Mouse (Mus musculus): ENCODE results near the gene Pqlc3. TPM values are rescaled to one million over a fixed set of nuclear protein-coding genes. Genes with fewer than 3 reads are reported as not detected.

Gene Pqlc3
- polyA plus RNA-seq, 1 experiment from 2014 or later: 2.1 TPM

DNA sequence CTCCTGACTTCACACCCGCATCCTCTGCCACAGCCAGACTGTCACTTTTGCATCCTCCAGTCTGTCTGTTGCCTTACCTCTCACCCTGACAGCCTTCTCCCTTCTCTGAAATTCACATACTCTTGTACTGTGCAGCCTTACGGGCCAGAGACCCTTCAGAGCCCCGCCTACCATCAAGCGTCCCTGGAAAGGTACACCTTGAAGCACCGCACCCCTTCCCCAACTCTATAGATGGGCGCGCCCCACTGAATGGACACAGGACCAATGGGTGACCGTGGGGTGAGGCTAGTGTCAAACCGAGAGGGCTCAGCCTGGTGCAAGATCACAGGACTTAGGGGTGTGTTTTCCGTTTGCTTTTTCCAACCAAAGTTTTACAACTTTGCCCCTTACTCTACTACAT lies 1.1 kb downstream of the Pqlc3 start:
- peaks cover 14% of the 10 kb centered on the region for H3K4me1 ChIP-seq (replicated peaks)
- H3K4me2 ChIP-seq (replicated peaks): peak overlapping the region; percentile 81
- 6% methylated on average over 10 of the region's 10 CpGs for WGBS
- H3K27me3 ChIP-seq: peaks cover 46% of the 10 kb centered on the region
- 0 out of 2 replicates have a peak, but pooled peaks cover 2% of the 10 kb centered on the region for H3K36me3 ChIP-seq
- H3K9ac ChIP-seq (replicated peaks): no peak overlapping the region
- no peak overlapping the region for H3K27ac ChIP-seq
- H3K4me3 ChIP-seq (replicated peaks): peak overlapping the region; percentile 46
- H3K9me3 ChIP-seq: no peaks in the 10 kb centered on the region
- no peak; the same call in 1 of the 2 replicates for ATAC-seq

DNA sequence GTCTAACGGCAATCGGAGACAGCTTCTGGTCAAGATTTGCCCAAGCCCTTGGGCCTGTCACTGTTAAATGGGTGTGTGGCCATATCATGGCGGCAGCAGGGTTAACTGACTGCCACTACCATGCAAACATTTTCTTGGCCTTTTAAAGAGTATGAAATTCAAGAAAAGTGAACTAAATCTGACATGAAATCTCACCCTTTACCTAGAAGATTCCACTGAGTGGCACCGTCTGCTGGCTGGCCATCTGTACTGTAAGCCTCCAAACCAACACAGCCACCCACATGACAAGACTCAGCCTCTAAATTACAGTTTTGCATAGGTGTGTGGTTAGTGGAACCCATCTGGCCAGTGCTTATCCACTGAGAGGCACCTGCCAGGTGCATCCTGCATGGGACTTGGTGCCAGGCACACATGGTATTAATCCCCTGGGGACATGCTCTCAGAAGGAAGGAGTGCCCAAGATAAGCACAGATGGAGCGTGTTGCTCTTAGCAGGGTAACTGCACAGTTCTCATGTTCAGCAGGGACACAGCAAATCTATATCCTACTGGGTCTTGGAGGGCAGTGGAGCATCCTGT lies 3.2 kb downstream of the Pqlc3 start:
- 91% methylated on average over 5 of the region's 5 CpGs for WGBS
- Histone ChIP-seq H3K9me3 (no peaks in the 10 kb centered on the region), H3K36me3 (0 out of 2 replicates have a peak, but pooled peaks cover 2% of the 10 kb centered on the region), H3K9ac (replicated peaks) (no peak overlapping the region), H3K27me3 (peaks cover 46% of the 10 kb centered on the region), H3K4me1 (replicated peaks) (peaks cover 14% of the 10 kb centered on the region), H3K27ac (no peak overlapping the region), H3K4me2 (replicated peaks) (no peak overlapping the region), H3K4me3 (replicated peaks) (no peak overlapping the region)
- no peak for ATAC-seq

DNA sequence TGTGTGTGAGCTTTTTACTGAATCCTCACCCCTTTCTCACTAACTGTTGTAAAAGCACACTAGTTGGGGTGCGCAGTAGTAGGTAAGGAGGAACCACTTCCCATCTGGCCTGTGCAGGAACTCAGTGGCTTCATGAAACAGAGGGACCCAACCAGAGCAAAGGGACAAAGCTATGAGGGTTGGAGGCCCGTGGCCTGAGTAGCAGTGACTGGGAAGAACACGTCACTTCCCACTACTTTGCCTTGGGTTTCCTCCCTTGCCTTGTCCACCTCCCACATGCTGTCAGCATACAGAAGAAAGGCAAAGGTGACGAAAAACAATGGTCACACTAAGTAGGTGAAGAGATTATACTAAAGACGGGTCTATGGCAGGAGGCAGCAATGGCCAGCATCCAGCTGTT lies 3.9 kb downstream of the Pqlc3 start:
- H3K27me3 ChIP-seq: peaks cover 42% of the 10 kb centered on the region
- peaks cover 14% of the 10 kb centered on the region for H3K4me1 ChIP-seq (replicated peaks)
- no peak overlapping the region for H3K4me3 ChIP-seq (replicated peaks)
- WGBS: 80% methylated on average over 5 of the region's 5 CpGs
- H3K9me3 ChIP-seq: no peaks in the 10 kb centered on the region
- H3K9ac ChIP-seq (replicated peaks): no peak overlapping the region
- no peak overlapping the region for H3K4me2 ChIP-seq (replicated peaks)
- H3K27ac ChIP-seq: no peak overlapping the region
- 0 out of 2 replicates have a peak, but pooled peaks cover 2% of the 10 kb centered on the region for H3K36me3 ChIP-seq
- ATAC-seq: no peak

DNA sequence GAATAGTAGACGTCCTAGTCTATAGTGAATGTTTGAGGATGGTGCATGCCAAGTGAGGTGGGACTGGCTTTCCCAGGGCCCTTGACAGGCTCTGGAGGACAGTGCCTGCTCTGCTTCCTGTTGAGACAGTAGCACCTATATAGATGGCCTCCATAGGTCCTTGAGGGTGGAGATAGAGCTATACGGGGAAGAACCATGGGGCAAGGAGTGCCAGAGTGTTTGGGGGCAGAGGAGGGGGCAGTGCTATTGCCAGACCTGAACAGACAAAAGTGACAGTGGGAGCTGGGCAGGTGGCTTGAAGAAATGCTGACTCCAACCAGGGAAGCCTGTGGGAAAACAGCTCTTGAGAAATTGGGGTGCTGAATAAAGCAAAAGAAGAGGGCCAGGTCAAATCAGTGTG lies 5.9 kb downstream of the Pqlc3 start:
- Histone ChIP-seq H3K27me3 (peaks cover 23% of the 10 kb centered on the region), H3K4me3 (replicated peaks) (no peak overlapping the region), H3K9me3 (no peaks in the 10 kb centered on the region), H3K9ac (replicated peaks) (no peak overlapping the region), H3K27ac (no peak overlapping the region), H3K36me3 (peaks cover 6% of the 10 kb centered on the region; the same call in 1 of the 2 replicates), H3K4me1 (replicated peaks) (peaks cover 4% of the 10 kb centered on the region), H3K4me2 (replicated peaks) (no peak overlapping the region)
- 95% methylated on average over 2 of the region's 2 CpGs for WGBS
- no peak for ATAC-seq

DNA sequence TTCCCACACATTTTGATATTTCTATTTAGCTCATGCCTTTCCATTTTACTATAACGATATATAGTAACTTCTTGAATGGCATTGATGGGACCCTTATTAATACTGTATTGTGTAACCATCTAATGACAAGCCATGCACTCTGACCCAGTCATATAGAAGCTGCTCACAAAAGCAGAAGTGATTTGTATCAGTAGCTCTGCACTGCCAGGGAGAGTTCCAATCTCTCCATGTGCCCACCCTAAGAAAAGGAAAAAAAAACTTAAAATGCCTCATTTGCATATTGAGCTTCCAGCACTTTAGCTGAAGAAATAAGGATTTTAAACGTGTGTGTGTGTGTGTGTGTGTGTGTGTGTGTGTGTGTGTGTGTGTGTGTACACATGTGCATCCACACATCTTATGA lies 7.9 kb downstream of the Pqlc3 start:
- no peaks in the 10 kb centered on the region for H3K4me1 ChIP-seq (replicated peaks)
- H3K27ac ChIP-seq: no peak overlapping the region
- no peaks in the 10 kb centered on the region for H3K9me3 ChIP-seq
- WGBS: 85% methylated on average over 2 of the region's 2 CpGs
- no peak overlapping the region for H3K9ac ChIP-seq (replicated peaks)
- no peak for ATAC-seq
- no peak overlapping the region for H3K4me3 ChIP-seq (replicated peaks)
- peaks cover 6% of the 10 kb centered on the region; the same call in 1 of the 2 replicates for H3K36me3 ChIP-seq
- H3K27me3 ChIP-seq: peaks cover 4% of the 10 kb centered on the region
- H3K4me2 ChIP-seq (replicated peaks): no peak overlapping the region

DNA sequence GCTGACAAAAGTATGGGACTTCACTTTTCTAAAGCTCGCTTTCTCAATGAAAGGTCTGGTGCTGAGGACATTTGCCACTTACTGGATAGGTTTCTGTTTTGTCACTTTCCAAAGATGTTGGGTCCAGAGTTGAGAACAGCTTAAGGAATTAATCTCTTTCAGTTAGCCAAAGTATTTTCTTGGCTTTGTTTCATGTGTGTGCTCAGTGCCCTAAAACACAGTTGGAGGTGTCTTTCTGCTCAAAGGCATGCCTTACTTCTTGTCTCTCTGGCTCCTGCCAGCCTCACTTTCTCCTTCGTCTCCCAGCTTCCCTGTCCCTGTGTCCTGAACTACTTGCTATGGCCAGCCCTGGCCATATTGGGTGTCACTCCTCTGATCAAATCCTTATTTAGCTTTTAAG lies 8.8 kb downstream of the Pqlc3 start:
- WGBS: 77% methylated on average over 2 of the region's 2 CpGs

DNA sequence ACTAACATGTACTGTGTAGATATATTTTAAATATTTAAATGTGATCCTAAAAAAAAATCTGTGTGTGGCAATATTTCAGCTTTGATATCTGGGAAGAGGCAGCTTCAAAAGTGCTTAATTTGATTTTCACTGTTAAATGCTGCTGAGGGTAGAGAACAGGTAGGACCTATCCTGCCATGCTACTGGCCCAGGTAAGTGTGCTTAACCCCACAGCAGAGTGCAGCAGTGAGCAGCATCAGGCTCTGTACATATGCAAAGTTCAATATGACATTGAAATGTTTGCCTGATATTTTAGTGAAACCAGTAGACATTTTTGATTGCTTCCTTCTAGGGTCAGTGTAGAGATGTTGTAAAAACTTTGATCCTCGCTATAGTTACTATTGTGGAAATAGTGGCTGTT lies 14.4 kb downstream of the Pqlc3 start:
- H3K4me1 ChIP-seq (replicated peaks): no peaks in the 10 kb centered on the region
- H3K27ac ChIP-seq: no peak overlapping the region
- H3K9me3 ChIP-seq: no peaks in the 10 kb centered on the region
- no peak overlapping the region for H3K4me2 ChIP-seq (replicated peaks)
- ATAC-seq: no peak
- H3K36me3 ChIP-seq: peaks cover 24% of the 10 kb centered on the region
- H3K4me3 ChIP-seq (replicated peaks): no peak overlapping the region
- no peaks in the 10 kb centered on the region for H3K27me3 ChIP-seq
- WGBS: 92% methylated on average over 1 of the region's 1 CpGs
- no peak overlapping the region for H3K9ac ChIP-seq (replicated peaks)

More for the DNA sequence above, 8.8 kb downstream of the Pqlc3 start:
- no peak overlapping the region for H3K27ac ChIP-seq
- H3K4me1 ChIP-seq (replicated peaks): no peaks in the 10 kb centered on the region
- no peaks in the 10 kb centered on the region for H3K9me3 ChIP-seq
- H3K36me3 ChIP-seq: peaks cover 3% of the 10 kb centered on the region; the same call in 1 of the 2 replicates
- no peaks in the 10 kb centered on the region for H3K27me3 ChIP-seq
- ATAC-seq: no peak
- H3K9ac ChIP-seq (replicated peaks): no peak overlapping the region
- no peak overlapping the region for H3K4me3 ChIP-seq (replicated peaks)
- H3K4me2 ChIP-seq (replicated peaks): no peak overlapping the region

DNA sequence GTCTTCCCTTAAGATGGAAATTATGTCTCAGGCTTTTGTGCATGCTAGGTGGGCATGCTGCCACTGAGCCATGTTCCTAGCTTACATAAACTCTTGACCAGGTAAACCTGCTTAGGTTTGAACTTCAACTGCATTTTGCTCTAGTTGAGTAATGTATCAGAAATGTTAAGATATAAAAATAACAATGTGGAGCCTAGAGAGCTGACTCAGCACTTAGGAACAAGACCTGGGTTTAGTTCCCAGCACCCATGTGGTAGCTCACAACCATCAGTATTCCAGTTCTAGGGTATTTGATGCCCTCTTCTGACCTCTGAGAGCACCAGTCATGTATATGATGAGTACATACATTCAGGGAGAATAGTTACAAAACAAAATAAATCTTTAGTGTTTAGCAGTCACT lies 23.1 kb downstream of the Pqlc3 start:
- Histone ChIP-seq H3K4me2 (replicated peaks) (no peak overlapping the region), H3K36me3 (peaks cover 85% of the 10 kb centered on the region), H3K27ac (no peak overlapping the region), H3K9ac (replicated peaks) (no peak overlapping the region), H3K27me3 (no peaks in the 10 kb centered on the region), H3K4me3 (replicated peaks) (no peak overlapping the region), H3K9me3 (no peaks in the 10 kb centered on the region), H3K4me1 (replicated peaks) (no peaks in the 10 kb centered on the region)
- ATAC-seq: no peak

DNA sequence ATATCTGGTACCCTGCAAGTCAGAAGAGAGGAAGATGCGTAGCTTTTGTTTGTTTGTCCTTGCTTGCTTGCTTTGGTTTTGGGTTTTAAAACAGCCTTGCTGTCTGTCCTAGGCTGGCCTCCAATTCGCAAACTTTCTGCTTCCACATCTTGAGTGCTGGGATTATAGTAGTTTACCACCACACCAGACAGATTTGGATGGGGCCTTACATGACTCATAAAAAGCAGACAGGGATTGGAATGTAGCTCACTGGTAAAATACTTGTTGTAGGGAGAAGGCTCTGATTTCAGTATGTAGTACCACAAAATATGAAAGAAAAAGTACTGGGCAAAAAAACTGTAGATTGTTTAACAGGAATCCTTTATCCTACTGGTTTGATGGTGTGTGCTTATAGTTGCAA lies 33.4 kb downstream of the Pqlc3 start:
- Histone ChIP-seq H3K4me3 (replicated peaks) (no peak overlapping the region), H3K4me1 (replicated peaks) (no peaks in the 10 kb centered on the region), H3K4me2 (replicated peaks) (no peak overlapping the region), H3K9me3 (no peaks in the 10 kb centered on the region), H3K27ac (no peak overlapping the region), H3K36me3 (peaks cover 41% of the 10 kb centered on the region), H3K27me3 (no peaks in the 10 kb centered on the region), H3K9ac (replicated peaks) (no peak overlapping the region)
- no peak for ATAC-seq
- 96% methylated on average over 2 of the region's 2 CpGs for WGBS

DNA sequence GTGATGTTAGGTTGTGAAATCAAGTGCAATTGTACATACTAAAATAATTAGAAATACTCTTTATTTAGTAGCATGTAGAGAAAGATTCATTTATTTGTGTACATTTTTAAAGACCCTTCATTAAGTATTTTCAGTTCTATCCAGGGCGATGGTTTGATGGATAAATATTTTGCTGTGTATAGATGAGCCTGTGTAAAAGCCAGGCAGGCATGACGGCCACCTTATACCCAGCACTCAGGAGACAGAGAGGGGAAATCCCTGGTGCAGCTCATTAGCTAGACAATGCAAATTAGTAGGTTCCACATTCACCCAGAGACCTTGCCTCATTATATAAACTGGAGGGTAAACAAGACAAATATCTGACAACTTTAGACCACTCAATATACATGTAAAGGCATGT lies 36.9 kb downstream of the Pqlc3 start:
- Histone ChIP-seq H3K4me1 (replicated peaks) (no peaks in the 10 kb centered on the region), H3K27me3 (no peaks in the 10 kb centered on the region), H3K4me3 (replicated peaks) (no peak overlapping the region), H3K9me3 (no peaks in the 10 kb centered on the region), H3K27ac (no peak overlapping the region), H3K9ac (replicated peaks) (no peak overlapping the region), H3K4me2 (replicated peaks) (no peak overlapping the region), H3K36me3 (peaks cover 44% of the 10 kb centered on the region)
- 76% methylated on average over 2 of the region's 2 CpGs for WGBS
- no peak for ATAC-seq

DNA sequence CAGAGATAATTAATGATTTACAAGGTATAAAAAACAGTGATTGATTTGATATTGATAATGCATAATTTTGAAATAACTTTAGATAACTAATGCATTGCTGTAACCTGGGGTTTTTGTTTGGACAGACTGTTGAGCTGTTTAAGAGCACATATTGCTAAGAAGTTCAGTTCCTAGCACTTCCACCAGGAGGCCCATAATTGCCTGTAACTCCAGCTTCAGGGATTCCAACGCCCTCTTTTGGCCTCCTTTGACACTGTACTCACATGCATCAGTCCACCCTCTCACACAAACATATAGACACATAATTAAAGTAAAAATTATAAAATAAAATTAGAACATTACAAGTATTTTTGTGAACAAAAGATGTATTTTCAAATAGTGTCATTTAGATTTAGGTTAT lies 41.4 kb downstream of the Pqlc3 start:
- Histone ChIP-seq H3K27ac (no peak overlapping the region), H3K9ac (replicated peaks) (no peak overlapping the region), H3K4me3 (replicated peaks) (no peak overlapping the region), H3K9me3 (no peaks in the 10 kb centered on the region), H3K4me1 (replicated peaks) (no peaks in the 10 kb centered on the region), H3K4me2 (replicated peaks) (no peak overlapping the region), H3K27me3 (no peaks in the 10 kb centered on the region), H3K36me3 (peaks cover 44% of the 10 kb centered on the region)
- ATAC-seq: no peak
- 75% methylated on average over 1 of the region's 1 CpGs for WGBS

DNA sequence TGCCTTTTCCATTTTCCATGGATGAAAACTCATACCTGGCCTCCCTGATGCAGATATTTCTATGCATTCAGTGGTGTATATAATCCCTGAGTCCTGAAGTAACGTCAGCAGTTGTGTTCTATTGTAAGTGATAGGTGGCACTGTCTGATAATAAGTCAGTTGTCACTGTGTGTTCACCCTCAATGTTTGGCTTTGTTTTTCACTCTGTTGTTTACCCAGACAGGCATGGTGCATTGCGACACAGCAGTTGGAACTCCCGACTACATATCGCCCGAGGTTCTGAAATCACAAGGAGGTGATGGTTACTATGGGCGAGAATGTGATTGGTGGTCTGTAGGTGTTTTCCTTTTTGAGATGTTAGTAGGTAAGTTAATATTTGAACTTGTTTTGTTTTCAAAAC lies 52.0 kb downstream of the Pqlc3 start:
- Histone ChIP-seq H3K9me3 (no peaks in the 10 kb centered on the region), H3K4me1 (replicated peaks) (no peaks in the 10 kb centered on the region), H3K27me3 (no peaks in the 10 kb centered on the region), H3K27ac (no peak overlapping the region), H3K9ac (replicated peaks) (no peak overlapping the region), H3K4me3 (replicated peaks) (no peak overlapping the region), H3K4me2 (replicated peaks) (no peak overlapping the region), H3K36me3 (peaks cover 18% of the 10 kb centered on the region)
- ATAC-seq: no peak
- WGBS: 92% methylated on average over 6 of the region's 6 CpGs

DNA sequence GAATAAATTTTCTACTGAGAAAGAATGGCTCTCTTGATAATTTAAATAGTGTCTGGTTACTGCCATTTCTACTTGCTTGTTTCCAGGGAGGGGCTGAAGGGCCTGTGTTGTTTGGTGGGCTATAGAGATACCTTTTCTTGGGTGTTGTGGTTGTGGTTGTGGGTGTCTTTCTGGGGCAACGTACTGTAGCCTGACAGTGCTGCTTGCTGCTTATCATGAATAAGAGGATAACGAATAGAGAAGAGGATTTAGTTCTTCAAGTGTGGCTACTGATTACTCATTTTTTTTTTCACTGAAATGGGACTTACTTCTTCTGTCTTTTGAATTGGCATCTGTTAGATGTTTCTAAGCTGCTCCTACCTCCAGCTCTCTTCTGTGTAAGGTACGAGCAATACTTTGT lies 58.2 kb downstream of the Pqlc3 start:
- Histone ChIP-seq H3K27me3 (no peaks in the 10 kb centered on the region), H3K4me3 (replicated peaks) (no peak overlapping the region), H3K36me3 (peaks cover 6% of the 10 kb centered on the region; the same call in 1 of the 2 replicates), H3K4me2 (replicated peaks) (no peak overlapping the region), H3K9ac (replicated peaks) (no peak overlapping the region), H3K27ac (no peak overlapping the region), H3K9me3 (no peaks in the 10 kb centered on the region), H3K4me1 (replicated peaks) (no peaks in the 10 kb centered on the region)
- 71% methylated on average over 3 of the region's 3 CpGs for WGBS
- ATAC-seq: no peak
